Mouse (Mus musculus): ENCODE measurements around the gene Cldn14. TPM values are rescaled to one million over a fixed set of nuclear protein-coding genes. Genes with fewer than 3 reads are reported as not detected.

The Cldn14 gene
- total and polyA plus RNA-seq, 3 experiments: not detected

- DNase-seq (ENCODE audit: low read depth, low spot score): no peak
- no peaks in the 10 kb centered on the region for H3K79me2 ChIP-seq (ENCODE audit: control insufficient read depth, insufficient read depth, low read length, poor library complexity)
- no peak overlapping the region for H3K9ac ChIP-seq (ENCODE audit: control insufficient read depth, low read depth, low read length, poor library complexity, severe bottlenecking)
- TF ChIP-seq CHD1 (IDR thresholded peaks at IDR 0.05; ENCODE audit: low read depth, low read length): no peak
- no peak for TF ChIP-seq TCF12 (IDR thresholded peaks at IDR 0.05; ENCODE audit: low read depth, low read length)
- TF ChIP-seq RAD21 (IDR thresholded peaks at IDR 0.05; ENCODE audit: low read depth, low read length): no peak
- TF ChIP-seq ZMIZ1 (IDR thresholded peaks at IDR 0.05; ENCODE audit: low read depth, low read length): no peak
- no peak for TF ChIP-seq NRF1 (IDR thresholded peaks at IDR 0.05; ENCODE audit: insufficient read depth, low read depth, low read length, poor library complexity, severe bottlenecking)
- TF ChIP-seq USF2 (IDR thresholded peaks at IDR 0.05; ENCODE audit: borderline replicate concordance in 1 of 2, insufficient read depth in 1 of 2, low read depth in 1 of 2, low read length in 2 of 2): no peak
- no peak for TF ChIP-seq ELF1 (IDR thresholded peaks at IDR 0.05; ENCODE audit: low read depth, low read length)
- no peak for TF ChIP-seq RCOR1 (IDR thresholded peaks at IDR 0.05; ENCODE audit: low read depth, low read length)
- no peak for TF ChIP-seq MYB (IDR thresholded peaks at IDR 0.05; ENCODE audit: low read depth, low read length)
- TF ChIP-seq GABPA (IDR thresholded peaks at IDR 0.05; ENCODE audit: low read depth, low read length): no peak
- TF ChIP-seq GATA1 (IDR thresholded peaks at IDR 0.05; ENCODE audit: low read depth, low read length): no peak
- TF ChIP-seq ZKSCAN1 (IDR thresholded peaks at IDR 0.05; ENCODE audit: low read depth, low read length): no peak
- TF ChIP-seq TAL1 (IDR thresholded peaks at IDR 0.05; ENCODE audit: low read length): no peak
- TF ChIP-seq E2F4 (IDR thresholded peaks at IDR 0.05; ENCODE audit: borderline replicate concordance, low read depth, low read length): no peak
- TF ChIP-seq TBP (IDR thresholded peaks at IDR 0.05; ENCODE audit: low read depth, low read length): no peak
- no peak for TF ChIP-seq KAT2A (conservative IDR thresholded peaks at IDR 0.05; ENCODE audit: low read depth, low read length)
- TF ChIP-seq POLR2AphosphoS2 (IDR thresholded peaks at IDR 0.05; ENCODE audit: low read length): no peak
- no peak for TF ChIP-seq EP300 (IDR thresholded peaks at IDR 0.05; ENCODE audit: low read depth in 1 of 2, low read length in 2 of 2)
- no peaks in the 10 kb centered on the region for H3K36me3 ChIP-seq (ENCODE audit: control insufficient read depth in 1 of 2, insufficient read depth in 2 of 2, low read length in 2 of 2)
- no peaks in the 10 kb centered on the region for H3K9me3 ChIP-seq (replicated peaks; ENCODE audit: insufficient read depth, low read length)
- H3K27me3 ChIP-seq (ENCODE audit: control insufficient read depth in 1 of 2, insufficient read depth in 2 of 2, low read length in 2 of 2): no peaks in the 10 kb centered on the region; a peak in 1 of 4 replicates
- H3K27ac ChIP-seq (ENCODE audit: control insufficient read depth, low read depth, low read length): no peak overlapping the region
- peaks cover 2 to 7% of the 10 kb centered on the region in 2 experiments; a peak in 1 of 4 replicates for H3K4me1 ChIP-seq (ENCODE audit: control insufficient read depth in 1 of 2, insufficient read depth in 2 of 2, low read length in 2 of 2)
- H3K4me3 ChIP-seq (ENCODE audit: control insufficient read depth in 1 of 2, insufficient read depth in 1 of 2, low read depth in 2 of 2, low read length in 2 of 2): no peak overlapping the region
Measured at GRCm38 (mm10) chr16:93941781-93942567, 66.7 kb downstream of the Cldn14 start.

GRCm38 (mm10) chr16:93939961-93940360 lies 68.7 kb downstream of the Cldn14 start:
- peaks cover 2 to 7% of the 10 kb centered on the region in 2 experiments; a peak in 1 of 4 replicates for H3K4me1 ChIP-seq (ENCODE audit: control insufficient read depth in 1 of 2, insufficient read depth in 2 of 2, low read length in 2 of 2)
- H3K27ac ChIP-seq (ENCODE audit: control insufficient read depth, low read depth, low read length): no peak overlapping the region
- H3K79me2 ChIP-seq (ENCODE audit: control insufficient read depth, insufficient read depth, low read length, poor library complexity): no peaks in the 10 kb centered on the region
- H3K36me3 ChIP-seq (ENCODE audit: control insufficient read depth in 1 of 2, insufficient read depth in 2 of 2, low read length in 2 of 2): no peaks in the 10 kb centered on the region
- DNase-seq (ENCODE audit: low read depth, low spot score): no peak
- TF ChIP-seq EP300 (IDR thresholded peaks at IDR 0.05; ENCODE audit: low read depth in 1 of 2, low read length in 2 of 2) (no peak), MAFK (IDR thresholded peaks at IDR 0.05; ENCODE audit: borderline replicate concordance, low read depth, low read length) (no peak), MYB (IDR thresholded peaks at IDR 0.05; ENCODE audit: low read depth, low read length) (no peak), NRF1 (IDR thresholded peaks at IDR 0.05; ENCODE audit: insufficient read depth, low read depth, low read length, poor library complexity, severe bottlenecking) (no peak), UBTF (IDR thresholded peaks at IDR 0.05; ENCODE audit: borderline replicate concordance, insufficient read depth, low read depth, low read length) (no peak), CTCF (IDR thresholded peaks at IDR 0.05 in 2 of 3, conservative IDR thresholded peaks at IDR 0.05 in 1 of 3; ENCODE audit: control insufficient read depth in 1 of 3, insufficient read depth in 1 of 3, low read depth in 2 of 3, low read length in 3 of 3, poor library complexity in 1 of 3, severe bottlenecking in 1 of 3) (no peak), KAT2A (conservative IDR thresholded peaks at IDR 0.05; ENCODE audit: low read depth, low read length) (no peak)
- H3K9me3 ChIP-seq (replicated peaks; ENCODE audit: insufficient read depth, low read length): no peaks in the 10 kb centered on the region
- peaks cover 0 to 2% of the 10 kb centered on the region in 2 experiments; a peak in 1 of 4 replicates for H3K27me3 ChIP-seq (ENCODE audit: control insufficient read depth in 1 of 2, insufficient read depth in 2 of 2, low read length in 2 of 2)
- no peak overlapping the region for H3K4me3 ChIP-seq (ENCODE audit: control insufficient read depth in 1 of 2, insufficient read depth in 1 of 2, low read depth in 2 of 2, low read length in 2 of 2)
- H3K9ac ChIP-seq (ENCODE audit: control insufficient read depth, low read depth, low read length, poor library complexity, severe bottlenecking): no peak overlapping the region

Measured in MEL (cell line).